Mouse (Mus musculus) monocyte, adult 2 months (primary cell): ENCODE measurements around the gene Vegfd.

Experiments
- DNase-seq, 2 experiments: peaks; one replicate each; pipeline ENCODE4 v3.0.0; 2022; ENCODE audit warnings: low spot score in 2 of 2, low read depth in 1 of 2

The Vegfd gene

GRCm38 (mm10) chrX:164419471-164419939 is 46.3 kb downstream of the Vegfd start, which contains the start of gene Piga:
Gene Piga, plus strand, starts transcription at chrX:164419787.
- DNase-seq = peak; percentile 73 to 81

GRCm38 (mm10) chrX:164419955-164420354 is 46.8 kb downstream of the Vegfd start:
- no peak for DNase-seq

GRCm38 (mm10) chrX:164420518-164420917 is 47.3 kb downstream of the Vegfd start:
- DNase-seq = no peak

- no peak for DNase-seq
Measured at GRCm38 (mm10) chrX:164424821-164425220, 51.6 kb downstream of the Vegfd start.

GRCm38 (mm10) chrX:164427295-164427694 is 54.1 kb downstream of the Vegfd start:
- no peak for DNase-seq

- DNase-seq = no peak
Measured at GRCm38 (mm10) chrX:164428224-164428623, 55.0 kb downstream of the Vegfd start.

- no peak for DNase-seq
Measured at GRCm38 (mm10) chrX:164430621-164431020, 57.4 kb downstream of the Vegfd start.

GRCm38 (mm10) chrX:164431133-164431532 is 58.0 kb downstream of the Vegfd start:
- DNase-seq = no peak

- no peak for DNase-seq
Measured at GRCm38 (mm10) chrX:164431541-164431940, 58.4 kb downstream of the Vegfd start.

GRCm38 (mm10) chrX:164432682-164433081 is 59.5 kb downstream of the Vegfd start:
- no peak for DNase-seq

GRCm38 (mm10) chrX:164436709-164437108 is 63.5 kb downstream of the Vegfd start, which contains the start of gene Asb11:
Gene Asb11, plus strand, starts transcription at chrX:164436994.
- DNase-seq = no peak

GRCm38 (mm10) chrX:164439462-164439861 is 66.3 kb downstream of the Vegfd start:
- DNase-seq = no peak

- DNase-seq = no peak
Measured at GRCm38 (mm10) chrX:164440140-164440539, 67.0 kb downstream of the Vegfd start.

- no peak for DNase-seq
Measured at GRCm38 (mm10) chrX:164440703-164441102, 67.5 kb downstream of the Vegfd start.

- DNase-seq = no peak
Measured at GRCm38 (mm10) chrX:164441306-164441705, 68.1 kb downstream of the Vegfd start.

GRCm38 (mm10) chrX:164445601-164446000 is 72.4 kb downstream of the Vegfd start:
- DNase-seq = no peak

- no peak for DNase-seq
Measured at GRCm38 (mm10) chrX:164446106-164446551, 73.0 kb downstream of the Vegfd start.

- DNase-seq = no peak
Measured at GRCm38 (mm10) chrX:164446835-164447681, 73.9 kb downstream of the Vegfd start.

GRCm38 (mm10) chrX:164447682-164448071 is 74.5 kb downstream of the Vegfd start:
- DNase-seq = no peak

- no peak for DNase-seq
Measured at GRCm38 (mm10) chrX:164449201-164449600, 76.0 kb downstream of the Vegfd start.
